Mouse (Mus musculus) embryonic facial prominence, embryonic 12.5 days (tissue): ENCODE measurements around the gene Rgl2. TPM values are rescaled to one million over a fixed set of nuclear protein-coding genes. Genes with fewer than 3 reads are reported as not detected.
"Not testable (repeated sequence)": the region's sequence is repeated elsewhere in the genome, so short reads cannot be mapped to it uniquely, and the experiment has no call there.

ENCODE experiments used
- ATAC-seq: fragments of 200-750 bp; cut with Nextera tagmentation; 2 replicates; pipeline ENCODE4 v1.8.0; 2017; ENCODE audit not compliant: insufficient number of reproducible peaks, insufficient read depth, low FRiP score, low TSS enrichment
- H3K27ac ChIP-seq: fragments of 300-500 bp; sonication (generic); 2 replicates; pipeline ENCODE4 v1.5.1; 2016; ENCODE audit warnings: mild to moderate bottlenecking
- H3K27me3 ChIP-seq: fragments of 300-500 bp; sonication (generic); 2 replicates; pipeline ENCODE4 v1.6.1; 2016; ENCODE audit warnings: mild to moderate bottlenecking, moderate library complexity
- H3K36me3 ChIP-seq: fragments of 300-500 bp; sonication (generic); 2 replicates; pipeline ENCODE4 v1.6.1; 2016; ENCODE audit warnings: mild to moderate bottlenecking
- H3K4me1 ChIP-seq: fragments of 300-500 bp; sonication (generic); 2 replicates; pipeline ENCODE4 v1.6.1; 2016
- H3K4me2 ChIP-seq: fragments of 300-500 bp; sonication (generic); replicated peaks from 2 replicates; pipeline ENCODE4 v1.6.1; 2016; ENCODE audit warnings: mild to moderate bottlenecking, moderate library complexity
- H3K4me3 ChIP-seq: fragments of 300-500 bp; sonication (generic); 2 replicates; pipeline ENCODE4 v1.5.1; 2016; ENCODE audit warnings: mild to moderate bottlenecking
- H3K9ac ChIP-seq: fragments of 300-500 bp; sonication (generic); 2 replicates; pipeline ENCODE4 v1.6.1; 2016; ENCODE audit warnings: mild to moderate bottlenecking, moderate library complexity
- H3K9me3 ChIP-seq: fragments of 300-500 bp; sonication (generic); 2 replicates; pipeline ENCODE4 v1.6.1; 2016; ENCODE audit warnings: mild to moderate bottlenecking, moderate library complexity
- WGBS: fragments of 180-500 bp; shearing (Covaris S2); methylation state at CpG from one replicate; pipeline ENCODE4 v1.1.7; 2016; 5-methylcytosine and 5-hydroxymethylcytosine counted together
- polyA plus RNA-seq: library from polyadenylated mRNA; unstranded; fragments of >200 nt; fragmentation: Nextera tagmentation; extraction: Ambion mirVana; gene quantifications from 2 replicates; pipeline ENCODE4 v1.2.1, GENCODE M21; 2016

Rgl2 gene
- polyA plus RNA-seq, 1 experiment from 2014 or later: 60.9 TPM

GRCm38 (mm10) chr17:33898193-33898592 lies 31.1 kb upstream of the Rgl2 start:
- 85% methylated on average over 4 of the region's 4 CpGs for WGBS
- not testable (repeated sequence) for H3K9ac ChIP-seq, ATAC-seq, H3K27me3 ChIP-seq, H3K4me2 ChIP-seq, H3K4me3 ChIP-seq, H3K4me1 ChIP-seq, H3K36me3 ChIP-seq, H3K9me3 ChIP-seq, H3K27ac ChIP-seq

GRCm38 (mm10) chr17:33899642-33900041 lies 29.7 kb upstream of the Rgl2 start:
- ATAC-seq: no peak
- no peak overlapping the region for H3K4me2 ChIP-seq
- 83% methylated on average over 4 of the region's 4 CpGs for WGBS

GRCm38 (mm10) chr17:33900281-33900988 lies 28.9 kb upstream of the Rgl2 start:
- H3K4me2 ChIP-seq: no peak overlapping the region
- no peak overlapping the region for H3K4me3 ChIP-seq
- no peak overlapping the region for H3K9ac ChIP-seq
- no peaks in the 10 kb centered on the region for H3K27me3 ChIP-seq
- no peak overlapping the region for H3K27ac ChIP-seq
- H3K36me3 ChIP-seq: no peaks in the 10 kb centered on the region
- H3K4me1 ChIP-seq: no peaks in the 10 kb centered on the region
- WGBS: 66% methylated on average over 7 of the region's 7 CpGs
- ATAC-seq: no peak
- no peaks in the 10 kb centered on the region for H3K9me3 ChIP-seq

More at GRCm38 (mm10) chr17:33899642-33900041, 29.7 kb upstream of the Rgl2 start:
- Histone ChIP-seq H3K4me1 (no peaks in the 10 kb centered on the region), H3K27ac (no peak overlapping the region), H3K9me3 (no peaks in the 10 kb centered on the region), H3K27me3 (no peaks in the 10 kb centered on the region), H3K4me3 (no peak overlapping the region), H3K9ac (no peak overlapping the region), H3K36me3 (no peaks in the 10 kb centered on the region)

GRCm38 (mm10) chr17:33900989-33901314 lies 28.4 kb upstream of the Rgl2 start:
- Histone ChIP-seq H3K36me3 (no peaks in the 10 kb centered on the region), H3K27me3 (no peaks in the 10 kb centered on the region), H3K9ac (no peak overlapping the region), H3K4me2 (no peak overlapping the region), H3K4me3 (no peak overlapping the region), H3K27ac (no peak overlapping the region), H3K4me1 (no peaks in the 10 kb centered on the region), H3K9me3 (no peaks in the 10 kb centered on the region)
- WGBS: 77% methylated on average over 4 of the region's 4 CpGs
- no peak for ATAC-seq

- WGBS: 59% methylated on average over 4 of the region's 4 CpGs
- Histone ChIP-seq H3K27ac (no peak overlapping the region), H3K36me3 (no peaks in the 10 kb centered on the region), H3K4me1 (no peaks in the 10 kb centered on the region), H3K9ac (no peak overlapping the region), H3K4me2 (no peak overlapping the region), H3K4me3 (no peak overlapping the region), H3K27me3 (no peaks in the 10 kb centered on the region), H3K9me3 (no peaks in the 10 kb centered on the region)
- ATAC-seq: no peak
These were observed 27.7 kb upstream of the Rgl2 start for GRCm38 (mm10) chr17:33901653-33902052.

- ATAC-seq: no peak
- no peaks in the 10 kb centered on the region for H3K9me3 ChIP-seq
- no peaks in the 10 kb centered on the region for H3K27me3 ChIP-seq
- H3K9ac ChIP-seq: no peak overlapping the region
- H3K27ac ChIP-seq: no peak overlapping the region
- H3K4me1 ChIP-seq: no peaks in the 10 kb centered on the region
- 72% methylated on average over 4 of the region's 4 CpGs for WGBS
- no peak overlapping the region for H3K4me2 ChIP-seq
- H3K4me3 ChIP-seq: no peak overlapping the region
- H3K36me3 ChIP-seq: no peaks in the 10 kb centered on the region
These were observed 27.3 kb upstream of the Rgl2 start for GRCm38 (mm10) chr17:33902079-33902478.

GRCm38 (mm10) chr17:33902491-33902890 lies 26.9 kb upstream of the Rgl2 start:
- Histone ChIP-seq H3K4me2 (no peak overlapping the region), H3K9me3 (no peaks in the 10 kb centered on the region), H3K36me3 (no peaks in the 10 kb centered on the region), H3K4me1 (no peaks in the 10 kb centered on the region), H3K27ac (no peak overlapping the region), H3K9ac (no peak overlapping the region), H3K27me3 (no peaks in the 10 kb centered on the region), H3K4me3 (no peak overlapping the region)
- 86% methylated on average over 7 of the region's 7 CpGs for WGBS
- no peak for ATAC-seq

- WGBS: 57% methylated on average over 6 of the region's 6 CpGs
- H3K4me2 ChIP-seq, H3K4me3 ChIP-seq, ATAC-seq, H3K36me3 ChIP-seq, H3K9ac ChIP-seq, H3K9me3 ChIP-seq, H3K4me1 ChIP-seq, H3K27me3 ChIP-seq, H3K27ac ChIP-seq: not testable (repeated sequence)
These were observed 25.3 kb upstream of the Rgl2 start for GRCm38 (mm10) chr17:33903911-33904651.

- H3K36me3 ChIP-seq, H3K9me3 ChIP-seq, H3K4me2 ChIP-seq, H3K4me1 ChIP-seq, ATAC-seq, H3K27me3 ChIP-seq, H3K9ac ChIP-seq, H3K27ac ChIP-seq, H3K4me3 ChIP-seq: not testable (repeated sequence)
- 11% methylated on average over 4 of the region's 4 CpGs for WGBS
These were observed 24.5 kb upstream of the Rgl2 start, which contains the start of gene Platr17 for GRCm38 (mm10) chr17:33904835-33905234. Platr17 (plus strand) TSS chr17:33905135.

- H3K27me3 ChIP-seq: no peaks in the 10 kb centered on the region
- peak overlapping the region; percentile 88 for H3K27ac ChIP-seq
- no peaks in the 10 kb centered on the region for H3K9me3 ChIP-seq
- H3K4me2 ChIP-seq: peak overlapping the region; percentile 98
- peak; percentile 4; the same call in 1 of the 2 replicates for ATAC-seq
- WGBS: under 1% methylated on average over 43 of the region's 44 CpGs
- H3K36me3 ChIP-seq: peaks cover 24% of the 10 kb centered on the region
- peak overlapping the region; percentile 76 for H3K9ac ChIP-seq
- peaks cover 16% of the 10 kb centered on the region for H3K4me1 ChIP-seq
- peak overlapping the region; percentile 80 for H3K4me3 ChIP-seq
These were observed 20.8 kb upstream of the Rgl2 start for GRCm38 (mm10) chr17:33908331-33909076.

GRCm38 (mm10) chr17:33909077-33909868 lies 20.1 kb upstream of the Rgl2 start, which contains the start of gene Daxx:
Daxx (plus strand) TSS chr17:33909414.
- Histone ChIP-seq H3K9ac (peak within 1 kb of the TSS; percentile 80), H3K36me3 (peaks cover 32% of the 10 kb centered on the region), H3K4me3 (peak within 1 kb of the TSS; percentile 80), H3K4me2 (peak within 1 kb of the TSS; percentile 98), H3K27me3 (no peaks in the 10 kb centered on the region), H3K9me3 (no peaks in the 10 kb centered on the region), H3K27ac (peak within 1 kb of the TSS; percentile 88), H3K4me1 (peaks cover 19% of the 10 kb centered on the region)
- under 1% methylated on average over 68 of the region's 68 CpGs for WGBS
- ATAC-seq: peak; percentile 95
